Mouse (Mus musculus): ENCODE results near the gene Lcp1. TPM values are rescaled to one million over a fixed set of nuclear protein-coding genes. Genes with fewer than 3 reads are reported as not detected.
"Not testable (repeated sequence)": the region's sequence is repeated elsewhere in the genome, so short reads cannot be mapped to it uniquely, and the experiment has no call there.

Gene Lcp1
- 21.1 and 21.9 TPM in 2 replicates for polyA plus RNA-seq (2015; fragmentation: Nextera tagmentation; extraction: Ambion mirVana)

DNA sequence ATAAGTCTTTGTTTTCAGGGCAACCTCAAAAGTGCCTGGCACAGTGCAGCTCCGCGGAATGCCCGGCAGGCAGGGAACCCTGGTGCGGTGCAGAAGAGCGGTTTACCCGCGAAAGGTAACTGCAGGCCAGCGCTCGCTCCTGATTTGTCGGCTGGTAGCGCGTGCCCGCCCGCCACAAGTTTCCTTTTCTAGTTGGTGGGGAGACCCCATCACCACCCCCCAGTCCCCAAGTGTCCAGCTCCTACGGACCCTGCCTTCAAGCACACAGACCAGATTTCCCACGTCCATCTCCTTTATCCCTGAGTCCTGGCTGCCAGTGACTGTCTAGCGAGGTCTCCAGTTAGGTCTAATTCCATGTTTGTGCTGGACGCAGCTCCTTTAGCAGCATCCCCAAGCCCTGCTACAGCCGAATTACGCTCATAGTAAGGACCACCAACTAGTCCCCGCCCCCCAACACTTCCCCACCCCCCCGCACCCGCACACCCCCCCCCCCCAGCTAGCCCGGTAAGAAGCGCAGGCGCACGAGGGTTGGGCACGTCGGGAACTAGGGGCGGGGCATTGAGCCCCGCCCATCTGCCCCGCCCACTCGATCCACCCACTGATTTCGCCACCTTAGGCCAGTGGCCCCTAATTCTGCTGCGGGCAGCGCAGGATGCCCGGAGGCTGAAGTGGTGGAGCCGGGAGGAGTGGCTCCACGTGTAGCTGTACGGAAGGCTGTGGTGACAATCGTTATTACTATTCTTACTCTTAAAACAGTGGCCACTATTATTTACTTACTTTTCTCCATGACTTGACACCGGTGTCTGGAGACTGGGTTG is at the start of gene Lcp1, which contains the start of gene Lrrc63:
Lcp1 (plus strand) TSS at position 601 of the 818 bp plus-strand sequence.
Lrrc63 (minus strand) TSS at position 381 of the 818 bp plus-strand sequence.
- Histone ChIP-seq H3K9ac (peak within 1 kb of the TSS; percentile 47), H3K9me3 (replicated peaks) (no peaks in the 10 kb centered on the region), H3K4me1 (peaks cover 10% of the 10 kb centered on the region), H3K36me3 (no peaks in the 10 kb centered on the region), H3K4me2 (peak within 1 kb of the TSS; percentile 95), H3K27ac (0 out of 2 replicates have a peak within 1 kb of the TSS, but pooled peaks have one; percentile 37), H3K4me3 (replicated peaks) (peak within 1 kb of the TSS; percentile 65), H3K27me3 (peaks cover 16% of the 10 kb centered on the region)
- ATAC-seq (replicated peaks; ENCODE audit: low FRiP score): peak; percentile 97
- under 1% methylated on average over 40 of the region's 42 CpGs for WGBS

DNA sequence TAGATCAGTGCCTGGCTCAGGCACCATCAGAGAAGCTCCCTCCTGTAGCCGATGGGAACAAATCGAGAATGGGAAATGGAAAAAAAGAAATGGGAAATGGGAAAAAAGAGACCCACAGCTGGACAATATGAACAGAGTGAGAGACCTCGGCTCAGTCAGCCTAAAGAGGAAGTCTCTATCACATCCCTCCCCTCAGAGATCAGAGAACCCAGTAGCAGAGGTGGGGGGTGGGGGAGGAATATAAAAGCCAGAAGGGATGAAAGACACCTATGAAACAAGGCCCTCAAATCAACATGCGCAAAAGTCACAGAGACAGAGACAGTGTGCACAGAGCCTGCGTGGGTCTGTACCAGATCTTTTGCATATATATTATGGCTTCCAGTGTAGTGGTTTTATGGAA is 27.9 kb upstream of the Lcp1 start:
- Histone ChIP-seq H3K4me2 (no peak overlapping the region), H3K27ac (no peak overlapping the region), H3K27me3 (no peaks in the 10 kb centered on the region), H3K4me1 (no peaks in the 10 kb centered on the region), H3K9ac (no peak overlapping the region), H3K36me3 (no peaks in the 10 kb centered on the region), H3K4me3 (replicated peaks) (no peak overlapping the region), H3K9me3 (replicated peaks) (no peaks in the 10 kb centered on the region)
- WGBS: 93% methylated on average over 5 of the region's 5 CpGs
- ATAC-seq (replicated peaks; ENCODE audit: low FRiP score): no peak

DNA sequence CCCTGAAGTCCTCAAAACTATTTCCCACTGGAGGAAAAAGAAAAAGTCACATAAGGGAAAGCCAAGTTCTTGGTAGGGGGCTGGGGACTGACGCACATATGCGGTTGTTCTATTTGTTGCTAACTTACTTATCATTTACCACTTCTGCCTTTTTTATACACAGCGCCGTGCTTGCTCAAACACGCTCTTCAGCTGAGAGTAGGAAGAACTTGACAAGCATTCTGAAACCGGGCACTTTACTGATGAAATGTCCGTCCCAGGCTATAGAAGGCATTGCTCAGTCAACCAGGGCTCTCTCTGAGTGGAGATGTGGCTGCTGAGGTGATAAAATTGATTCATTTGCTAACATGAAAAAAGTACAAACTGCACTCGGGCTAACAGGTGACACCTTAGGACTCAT is 9.2 kb upstream of the Lcp1 start:
- Histone ChIP-seq H3K4me3 (replicated peaks) (no peak overlapping the region), H3K27ac (no peak overlapping the region), H3K9me3 (replicated peaks) (no peaks in the 10 kb centered on the region), H3K4me1 (no peaks in the 10 kb centered on the region), H3K9ac (no peak overlapping the region), H3K27me3 (no peaks in the 10 kb centered on the region), H3K4me2 (no peak overlapping the region), H3K36me3 (no peaks in the 10 kb centered on the region)
- 71% methylated on average over 8 of the region's 8 CpGs for WGBS
- no peak for ATAC-seq (replicated peaks; ENCODE audit: low FRiP score)

DNA sequence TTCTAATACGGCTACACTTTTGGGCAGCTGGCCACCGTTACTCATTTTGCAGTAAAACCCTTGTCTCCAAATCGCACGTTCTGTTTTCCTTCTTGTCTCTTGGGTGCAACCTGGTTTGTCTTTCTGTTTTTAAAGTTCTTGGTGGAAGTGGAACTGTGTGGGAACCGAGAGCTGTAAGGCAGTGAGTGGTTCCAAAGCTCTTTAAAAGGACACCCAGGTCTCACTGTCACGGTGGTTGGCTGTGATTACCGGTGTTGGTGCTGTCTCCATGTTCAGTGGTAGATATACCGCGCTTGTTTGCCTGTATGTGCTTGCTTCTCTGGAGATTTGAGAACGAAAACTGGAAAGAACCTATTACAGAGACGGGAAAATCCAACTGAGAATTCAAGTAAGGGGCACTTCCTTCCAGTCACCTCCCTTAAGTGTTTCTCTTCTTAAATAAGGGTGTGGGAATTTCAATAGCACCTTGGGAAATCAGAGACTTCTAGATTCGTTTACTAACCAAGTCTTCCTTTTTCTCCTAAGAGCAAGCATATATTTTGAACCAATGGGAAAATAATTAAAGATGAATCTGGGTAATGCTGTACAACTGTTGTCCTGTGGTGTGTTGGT is 529 bp downstream of the Lcp1 start:
- Histone ChIP-seq H3K36me3 (no peaks in the 10 kb centered on the region), H3K4me2 (peak overlapping the region; percentile 95), H3K9me3 (replicated peaks) (no peaks in the 10 kb centered on the region), H3K27ac (no peak overlapping the region), H3K4me1 (peaks cover 10% of the 10 kb centered on the region), H3K9ac (no peak overlapping the region), H3K27me3 (peaks cover 16% of the 10 kb centered on the region), H3K4me3 (replicated peaks) (peak overlapping the region; percentile 65)
- ATAC-seq (replicated peaks; ENCODE audit: low FRiP score): no peak
- WGBS: 4% methylated on average over 12 of the region's 12 CpGs

DNA sequence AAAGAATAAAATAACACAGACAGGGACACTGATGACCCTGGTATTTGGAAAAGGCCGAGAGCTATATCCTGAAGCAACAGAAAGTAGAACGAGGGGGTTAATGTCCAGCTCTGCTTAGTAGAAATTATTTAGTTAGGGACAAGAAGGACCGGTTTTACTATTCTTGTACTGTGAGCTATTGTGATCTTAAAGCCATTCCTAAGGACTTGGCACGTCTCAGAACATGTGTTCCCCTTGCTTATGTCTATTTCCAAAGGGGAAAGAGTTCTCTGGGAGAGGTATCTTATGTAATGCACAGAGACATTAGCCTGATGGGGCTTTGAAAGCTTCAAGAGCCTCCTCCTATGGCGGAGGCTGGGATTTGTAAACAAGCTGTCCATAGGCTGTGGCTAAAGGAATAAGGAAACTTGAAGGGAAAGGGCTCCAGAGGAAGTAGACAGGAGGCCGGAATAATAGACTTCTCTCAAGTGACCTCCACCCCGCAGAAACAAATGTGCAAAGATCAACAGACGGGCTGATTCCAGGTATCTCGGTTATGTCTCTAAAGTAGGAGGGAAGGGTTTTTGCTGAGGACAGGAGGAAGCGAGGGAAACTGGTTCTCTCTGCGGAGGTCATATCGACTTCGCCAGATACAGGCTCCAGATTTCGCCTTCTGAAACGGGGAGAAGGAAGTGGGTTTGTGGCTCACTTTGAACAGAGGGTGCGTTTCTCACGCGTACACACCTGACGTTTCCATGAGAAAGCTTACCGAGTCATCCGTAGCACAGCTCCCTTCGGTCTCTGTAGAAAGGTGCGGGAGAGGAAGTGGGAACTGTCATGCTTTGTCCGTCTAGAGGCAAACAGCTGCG is 5.4 kb downstream of the Lcp1 start:
- 0 out of 2 replicates have a peak overlapping the region, but pooled peaks have one; percentile 32 for H3K27ac ChIP-seq
- 71% methylated on average over 25 of the region's 25 CpGs for WGBS
- peaks cover 2% of the 10 kb centered on the region for H3K4me1 ChIP-seq
- H3K9me3 ChIP-seq (replicated peaks): no peaks in the 10 kb centered on the region
- ATAC-seq (replicated peaks; ENCODE audit: low FRiP score): no peak
- peak overlapping the region; percentile 20 for H3K4me3 ChIP-seq (replicated peaks)
- no peaks in the 10 kb centered on the region for H3K36me3 ChIP-seq
- H3K9ac ChIP-seq: no peak overlapping the region
- peaks cover 12% of the 10 kb centered on the region for H3K27me3 ChIP-seq
- H3K4me2 ChIP-seq: peak overlapping the region; percentile 43

DNA sequence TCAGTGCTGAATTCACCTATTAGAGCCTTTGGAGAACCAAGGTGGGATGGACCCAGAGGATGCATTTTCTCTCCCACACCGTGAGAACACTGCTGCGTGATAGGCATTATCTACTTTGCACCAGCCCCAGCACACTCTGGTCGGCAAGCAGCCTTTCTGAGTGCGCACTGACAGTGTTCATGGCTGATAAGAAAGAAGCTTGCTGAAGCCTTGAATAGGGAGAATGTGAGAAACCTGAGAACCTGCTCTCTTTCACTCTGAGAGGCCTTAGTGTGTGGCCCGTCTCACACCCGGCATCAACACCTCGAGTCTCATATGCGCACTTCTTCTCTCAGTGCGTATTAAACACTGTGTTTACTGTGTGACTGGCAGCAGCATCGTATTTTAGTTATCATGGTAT is 7.6 kb downstream of the Lcp1 start:
- no peaks in the 10 kb centered on the region for H3K4me1 ChIP-seq
- no peaks in the 10 kb centered on the region for H3K36me3 ChIP-seq
- no peaks in the 10 kb centered on the region for H3K27me3 ChIP-seq
- no peak overlapping the region for H3K4me3 ChIP-seq (replicated peaks)
- peak; percentile 86 for ATAC-seq (replicated peaks; ENCODE audit: low FRiP score)
- no peaks in the 10 kb centered on the region for H3K9me3 ChIP-seq (replicated peaks)
- 82% methylated on average over 10 of the region's 10 CpGs for WGBS
- H3K9ac ChIP-seq: no peak overlapping the region
- no peak overlapping the region for H3K27ac ChIP-seq
- H3K4me2 ChIP-seq: no peak overlapping the region

DNA sequence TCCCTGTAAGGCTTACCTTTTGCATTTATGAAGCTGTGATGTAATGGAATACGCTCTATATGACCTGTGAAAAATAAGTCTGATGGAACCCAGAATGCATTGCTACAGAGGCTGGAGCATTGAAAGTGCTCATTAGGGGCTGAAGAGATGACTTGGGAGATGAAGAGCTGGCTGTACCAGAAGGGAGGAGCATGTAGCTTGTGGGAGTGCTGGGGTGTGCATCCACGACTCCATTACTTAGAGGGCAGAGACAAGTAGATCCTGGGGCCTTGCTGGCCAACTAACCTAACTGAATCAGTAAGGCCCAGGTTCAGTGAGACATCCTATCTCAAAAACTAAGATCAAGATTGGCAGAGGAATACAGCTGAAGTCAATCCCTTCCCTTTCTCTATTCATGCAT is 8.3 kb downstream of the Lcp1 start:
- Histone ChIP-seq H3K9ac (no peak overlapping the region), H3K27ac (no peak overlapping the region), H3K4me2 (no peak overlapping the region), H3K9me3 (replicated peaks) (no peaks in the 10 kb centered on the region), H3K27me3 (no peaks in the 10 kb centered on the region), H3K4me1 (no peaks in the 10 kb centered on the region), H3K36me3 (no peaks in the 10 kb centered on the region), H3K4me3 (replicated peaks) (no peak overlapping the region)
- no peak for ATAC-seq (replicated peaks; ENCODE audit: low FRiP score)
- WGBS: 73% methylated on average over 2 of the region's 2 CpGs

DNA sequence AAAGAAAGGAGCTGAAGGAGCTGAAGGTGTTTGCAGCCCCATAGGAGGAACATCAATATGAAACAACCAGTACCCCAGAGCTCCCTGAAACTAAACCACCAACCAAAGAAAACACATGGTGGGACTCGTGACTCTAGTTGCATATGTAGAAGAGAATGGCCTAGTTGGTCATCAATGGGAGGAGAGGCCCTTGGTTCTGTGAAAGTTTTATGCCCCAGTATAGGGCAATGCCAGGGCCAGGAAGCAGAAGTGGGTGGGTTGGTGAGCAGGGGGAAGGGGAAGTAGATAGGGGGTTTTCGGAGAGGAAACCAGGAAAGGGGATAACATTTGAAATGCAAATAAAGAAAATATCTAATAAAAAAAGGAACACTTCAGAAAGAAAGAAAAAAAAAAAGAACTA is 16.8 kb downstream of the Lcp1 start:
- H3K27me3 ChIP-seq; H3K9me3 ChIP-seq (replicated peaks); H3K4me1 ChIP-seq; H3K9ac ChIP-seq; ATAC-seq (replicated peaks; ENCODE audit: low FRiP score); H3K36me3 ChIP-seq; H3K4me2 ChIP-seq; H3K4me3 ChIP-seq (replicated peaks); H3K27ac ChIP-seq: not testable (repeated sequence)
- WGBS: 85% methylated on average over 2 of the region's 2 CpGs

DNA sequence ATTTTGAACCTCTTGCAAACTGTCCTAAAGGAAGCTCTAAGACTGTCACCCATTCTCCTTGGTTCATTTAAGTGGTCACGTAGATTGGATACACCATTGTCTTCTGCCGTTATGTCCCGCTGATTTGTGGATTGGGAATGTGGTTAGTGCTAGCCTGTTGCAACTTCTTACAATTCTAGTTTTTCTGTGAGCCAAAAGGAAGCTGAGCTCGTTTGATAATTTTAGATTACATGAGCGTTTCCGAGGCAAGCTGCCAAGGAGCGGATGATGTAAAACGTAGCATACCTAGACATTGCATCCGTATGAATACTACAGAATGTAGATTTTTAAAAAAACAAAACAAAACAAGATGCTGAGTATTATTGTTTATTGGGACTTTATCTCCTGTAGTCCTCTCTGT is 17.3 kb downstream of the Lcp1 start:
- no peaks in the 10 kb centered on the region for H3K27me3 ChIP-seq
- no peaks in the 10 kb centered on the region for H3K9me3 ChIP-seq (replicated peaks)
- 78% methylated on average over 9 of the region's 9 CpGs for WGBS
- H3K4me3 ChIP-seq (replicated peaks): no peak overlapping the region
- no peak overlapping the region for H3K4me2 ChIP-seq
- H3K9ac ChIP-seq: no peak overlapping the region
- no peaks in the 10 kb centered on the region for H3K4me1 ChIP-seq
- ATAC-seq (replicated peaks; ENCODE audit: low FRiP score): no peak
- no peaks in the 10 kb centered on the region for H3K36me3 ChIP-seq
- no peak overlapping the region for H3K27ac ChIP-seq

DNA sequence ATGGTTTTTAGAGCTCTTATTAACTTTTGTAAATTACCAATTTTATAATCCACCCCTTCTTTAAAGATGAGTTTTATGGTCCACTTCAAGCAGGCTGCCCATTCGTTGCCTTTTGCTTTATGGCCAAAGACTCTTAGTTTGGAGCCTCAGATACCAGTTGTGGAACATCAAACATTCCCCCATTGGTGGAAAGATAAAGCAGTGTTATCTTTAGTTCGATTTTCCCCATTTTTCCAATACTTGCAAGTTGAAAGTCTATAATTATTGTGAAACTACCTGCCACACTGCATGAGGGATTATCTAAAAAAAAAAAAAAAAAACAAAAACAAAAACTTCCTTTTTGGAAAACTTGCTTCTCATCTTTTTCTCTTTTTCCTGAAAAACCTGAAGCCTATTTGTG is 19.8 kb downstream of the Lcp1 start:
- H3K4me2 ChIP-seq: no peak overlapping the region
- 56% methylated on average over 2 of the region's 2 CpGs for WGBS
- no peak for ATAC-seq (replicated peaks; ENCODE audit: low FRiP score)
- H3K36me3 ChIP-seq: no peaks in the 10 kb centered on the region
- H3K4me3 ChIP-seq (replicated peaks): no peak overlapping the region
- H3K9ac ChIP-seq: no peak overlapping the region
- no peaks in the 10 kb centered on the region for H3K27me3 ChIP-seq
- no peak overlapping the region for H3K27ac ChIP-seq
- H3K4me1 ChIP-seq: no peaks in the 10 kb centered on the region
- H3K9me3 ChIP-seq (replicated peaks): no peaks in the 10 kb centered on the region

DNA sequence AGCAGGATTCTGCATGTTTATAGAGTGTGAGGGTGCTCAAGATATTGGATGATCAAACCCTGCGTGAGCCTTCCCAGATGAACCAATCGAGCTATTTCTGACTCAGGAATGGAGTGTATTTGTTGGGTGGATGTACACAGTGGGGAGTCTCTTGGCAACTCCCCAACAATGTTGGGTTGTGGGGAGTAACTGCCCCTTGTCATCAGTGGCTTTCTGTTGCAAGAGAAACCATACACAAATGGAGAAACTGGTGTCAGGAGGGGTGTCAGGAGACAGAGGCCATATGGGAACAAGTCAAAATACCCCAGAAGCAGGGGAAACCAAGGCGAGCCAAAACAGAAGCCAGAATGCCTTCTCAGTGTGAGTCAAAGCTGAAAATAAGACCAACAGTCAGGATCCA is 20.2 kb downstream of the Lcp1 start:
- no peak overlapping the region for H3K9ac ChIP-seq
- 74% methylated on average over 3 of the region's 3 CpGs for WGBS
- H3K27me3 ChIP-seq: no peaks in the 10 kb centered on the region
- H3K4me2 ChIP-seq: no peak overlapping the region
- no peak overlapping the region for H3K27ac ChIP-seq
- no peaks in the 10 kb centered on the region for H3K9me3 ChIP-seq (replicated peaks)
- H3K4me1 ChIP-seq: no peaks in the 10 kb centered on the region
- H3K4me3 ChIP-seq (replicated peaks): no peak overlapping the region
- no peak for ATAC-seq (replicated peaks; ENCODE audit: low FRiP score)
- H3K36me3 ChIP-seq: no peaks in the 10 kb centered on the region

DNA sequence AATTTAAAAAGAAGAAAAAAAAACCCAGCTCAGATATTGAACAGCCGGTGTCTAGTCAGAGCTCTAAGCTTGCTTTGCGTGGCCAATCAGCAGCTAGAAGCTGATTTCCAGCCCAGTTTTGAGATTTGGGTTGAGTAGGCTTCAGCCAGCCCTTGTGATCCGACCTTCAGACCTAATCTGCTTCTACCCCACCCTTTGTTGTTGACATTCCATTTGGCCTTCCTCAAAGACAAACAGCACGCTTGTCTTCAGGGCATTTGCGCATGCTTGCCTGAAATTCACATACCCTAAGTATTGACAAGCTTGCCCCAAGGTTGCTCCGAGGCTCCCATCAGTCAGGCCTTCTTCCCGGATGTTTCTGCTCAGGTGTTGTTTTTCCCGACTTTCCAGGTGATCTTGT is 23.6 kb downstream of the Lcp1 start:
- ATAC-seq (replicated peaks; ENCODE audit: low FRiP score): no peak
- Histone ChIP-seq H3K9ac (no peak overlapping the region), H3K4me1 (no peaks in the 10 kb centered on the region), H3K27me3 (no peaks in the 10 kb centered on the region), H3K27ac (no peak overlapping the region), H3K9me3 (replicated peaks) (no peaks in the 10 kb centered on the region), H3K4me3 (replicated peaks) (no peak overlapping the region), H3K36me3 (no peaks in the 10 kb centered on the region), H3K4me2 (no peak overlapping the region)
- WGBS: 83% methylated on average over 8 of the region's 8 CpGs

All from kidney, embryonic 15.5 days (tissue).